Mouse (Mus musculus): ENCODE measurements around the gene Olfr193.
"Not testable (repeated sequence)": the region's sequence is repeated elsewhere in the genome, so short reads cannot be mapped to it uniquely, and the experiment has no call there.

The Olfr193 gene

DNA sequence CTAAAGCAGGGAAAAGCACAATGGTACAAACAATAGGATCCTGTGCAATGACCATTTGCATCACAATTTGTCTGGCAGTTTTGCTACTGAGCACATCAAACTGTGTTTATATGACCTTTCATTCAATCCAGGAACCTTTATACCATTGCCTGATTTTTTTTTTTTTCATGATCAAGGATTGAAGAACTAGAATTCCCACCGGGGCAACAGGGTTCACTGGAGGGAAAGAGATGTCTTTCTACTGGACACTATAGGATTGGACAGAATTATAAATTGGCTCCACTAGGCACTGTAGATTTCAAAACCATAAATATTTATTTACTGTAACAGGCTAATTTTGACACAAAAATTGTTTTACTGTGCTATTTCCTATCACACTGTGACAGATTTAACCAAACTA, at the start of gene Olfr193:
TSS of gene Olfr193 (minus strand) at position 101 of the 400 bp plus-strand sequence.
- no peak for DNase-seq

- no peak for DNase-seq
These were observed 40.3 kb upstream of the Olfr193 start for GRCm38 (mm10) chr16:59151996-59152395.

GRCm38 (mm10) chr16:59146746-59147145, 35.1 kb upstream of the Olfr193 start, which contains the start of gene Olfr195:
Gene Olfr195 (plus strand): TSS chr16:59147046.
- no peak for DNase-seq

GRCm38 (mm10) chr16:59141105-59141504, 29.4 kb upstream of the Olfr193 start:
- DNase-seq, result no peak

DNA sequence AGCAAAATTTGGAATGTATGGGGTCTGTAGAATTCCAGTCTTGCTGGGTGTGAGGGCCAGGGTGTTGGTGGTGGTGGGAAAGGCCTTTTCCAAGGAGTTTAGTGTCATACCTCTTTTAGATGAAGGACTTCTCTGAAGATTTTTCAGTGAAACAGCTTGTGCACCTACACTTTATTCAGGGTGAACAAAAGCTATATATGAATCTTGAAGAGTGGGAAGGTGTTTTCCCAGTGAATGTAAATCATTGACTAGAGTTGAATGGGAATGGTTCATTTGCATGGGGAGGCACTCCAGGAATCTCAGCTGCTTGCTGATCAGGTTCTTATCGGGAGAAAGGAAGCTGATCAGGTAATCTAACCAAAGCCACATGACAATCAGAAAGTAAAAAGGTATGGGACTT, 19.1 kb upstream of the Olfr193 start:
- no peak for DNase-seq

GRCm38 (mm10) chr16:59120969-59121368, 9.3 kb upstream of the Olfr193 start, which contains the start of gene Olfr194:
Gene Olfr194 (minus strand): TSS chr16:59121069.
- DNase-seq, result no peak

DNA sequence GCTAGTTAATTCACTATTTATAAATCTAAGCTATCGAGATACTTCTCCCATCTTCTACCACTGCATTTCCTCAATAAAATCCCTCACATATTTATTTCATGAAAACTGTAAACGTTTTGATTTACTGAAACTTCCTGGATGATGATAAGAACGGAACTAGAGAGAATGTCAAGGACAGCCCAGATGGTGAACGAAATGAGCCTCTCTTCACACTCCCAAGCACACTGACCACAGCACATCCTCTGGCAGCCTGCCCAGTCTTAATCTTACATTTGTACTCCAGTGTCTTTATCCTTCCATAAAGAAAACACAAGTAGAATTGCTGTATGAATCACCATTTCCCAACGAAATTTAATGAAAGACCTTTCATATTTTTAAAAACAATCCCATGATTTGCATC, 3.2 kb downstream of the Olfr193 start:
- DNase-seq, result not testable (repeated sequence)

GRCm38 (mm10) chr16:59105312-59105711, 6.4 kb downstream of the Olfr193 start:
- no peak for DNase-seq

DNA sequence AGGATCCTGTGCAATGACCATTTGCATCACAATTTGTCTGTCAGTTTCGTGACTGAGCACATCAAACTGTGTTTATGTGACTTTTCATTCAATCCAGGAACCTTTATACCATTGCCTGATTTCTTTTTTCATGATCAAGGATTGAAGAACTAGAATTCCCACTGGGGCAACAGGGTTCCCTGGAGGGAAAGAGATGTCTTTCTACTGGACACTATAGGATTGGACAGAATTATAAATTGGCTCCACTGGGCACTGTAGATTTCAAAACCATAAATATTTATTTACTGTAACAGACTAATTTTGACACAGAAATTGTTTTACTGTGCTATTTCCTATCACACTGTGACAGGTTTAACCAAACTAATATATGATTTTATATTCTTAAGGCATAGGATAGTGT, 22.0 kb downstream of the Olfr193 start, which contains the start of gene Olfr191:
TSS of gene Olfr191 (minus strand) at position 101 of the 400 bp plus-strand sequence.
- DNase-seq, result not testable (repeated sequence)

GRCm38 (mm10) chr16:59081113-59081512, 30.6 kb downstream of the Olfr193 start:
- DNase-seq, result not testable (repeated sequence)

- no peak for DNase-seq
These were observed 33.8 kb downstream of the Olfr193 start, which contains the start of gene Olfr190 for GRCm38 (mm10) chr16:59077905-59078304. Gene Olfr190 (minus strand): TSS chr16:59078005.

DNA sequence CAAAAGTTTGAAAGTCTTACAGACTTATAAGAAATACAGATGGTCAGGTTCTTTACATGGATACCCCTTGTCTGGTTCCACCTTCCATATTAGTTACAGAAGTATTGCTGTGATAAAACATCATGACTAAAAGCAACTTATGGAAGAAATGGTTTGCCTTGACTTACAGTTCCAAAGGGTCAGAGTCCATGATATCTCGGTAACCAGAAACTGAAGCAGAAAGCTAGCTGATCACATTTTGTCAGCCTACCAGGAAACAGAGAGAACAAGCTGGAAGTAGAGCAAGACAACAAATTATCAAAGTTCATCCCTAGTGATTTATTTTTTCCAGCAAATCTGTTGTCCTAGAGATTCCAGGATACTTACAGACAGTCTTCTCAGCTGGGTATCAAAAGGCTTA, 38.2 kb downstream of the Olfr193 start:
- no peak for DNase-seq

- no peak for DNase-seq
These were observed 39.9 kb downstream of the Olfr193 start for GRCm38 (mm10) chr16:59071755-59072154.

DNA sequence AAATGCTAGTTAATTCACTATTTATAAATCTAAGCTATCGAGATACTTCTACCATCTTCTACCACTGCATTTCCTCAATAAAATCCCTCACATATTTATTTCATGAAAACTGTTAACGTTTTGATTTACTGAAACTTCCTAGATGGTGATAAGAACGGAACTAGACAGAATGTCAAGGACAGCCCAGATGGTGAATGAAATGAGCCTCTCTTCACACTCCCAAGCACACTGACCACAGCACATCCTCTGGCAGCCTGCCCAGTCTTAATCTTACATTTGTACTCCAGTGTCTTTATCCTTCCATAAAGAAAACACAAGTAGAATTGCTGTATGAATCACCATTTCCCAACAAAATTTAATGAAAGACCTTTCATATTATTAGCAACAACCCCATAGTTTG, 49.3 kb downstream of the Olfr193 start:
- not testable (repeated sequence) for DNase-seq
